Mouse (Mus musculus): Measurements from ENCODE around the gene Bub1. TPM values are rescaled to one million over a fixed set of nuclear protein-coding genes. Genes with fewer than 3 reads are reported as not detected.

The Bub1 gene
- polyA plus RNA-seq, 1 experiment from 2014 or later = 52.2 TPM

- Histone ChIP-seq H3K9ac (no peak overlapping the region), H3K4me3 (no peak overlapping the region), H3K27me3 (no peaks in the 10 kb centered on the region), H3K4me2 (no peak overlapping the region), H3K27ac (no peak overlapping the region), H3K9me3 (replicated peaks) (no peaks in the 10 kb centered on the region), H3K4me1 (peaks cover 13% of the 10 kb centered on the region; the same call in 1 of the 2 replicates), H3K36me3 (ENCODE audit: poor library complexity, severe bottlenecking) (peaks cover 61% of the 10 kb centered on the region)
- no peak for ATAC-seq
- WGBS = 92% methylated on average over 5 of the region's 5 CpGs
Measured at GRCm38 (mm10) chr2:127761587-127761986, 70.1 kb downstream of the Bub1 start.

- no peak for ATAC-seq
- 79% methylated on average over 10 of the region's 10 CpGs for WGBS
- Histone ChIP-seq H3K4me3 (no peak overlapping the region), H3K9ac (no peak overlapping the region), H3K36me3 (ENCODE audit: poor library complexity, severe bottlenecking) (peaks cover 66% of the 10 kb centered on the region), H3K27me3 (no peaks in the 10 kb centered on the region), H3K9me3 (replicated peaks) (no peaks in the 10 kb centered on the region), H3K27ac (no peak overlapping the region), H3K4me1 (peaks cover 13% of the 10 kb centered on the region; the same call in 1 of the 2 replicates), H3K4me2 (no peak overlapping the region)
Measured at GRCm38 (mm10) chr2:127760429-127761000, 71.2 kb downstream of the Bub1 start.

GRCm38 (mm10) chr2:127760014-127760413 is 71.7 kb downstream of the Bub1 start:
- peaks cover 13% of the 10 kb centered on the region; the same call in 1 of the 2 replicates for H3K4me1 ChIP-seq
- ATAC-seq = no peak
- no peak overlapping the region for H3K4me2 ChIP-seq
- peaks cover 69% of the 10 kb centered on the region for H3K36me3 ChIP-seq (ENCODE audit: poor library complexity, severe bottlenecking)
- no peak overlapping the region for H3K27ac ChIP-seq
- 95% methylated on average over 6 of the region's 6 CpGs for WGBS
- H3K4me3 ChIP-seq = no peak overlapping the region
- H3K9ac ChIP-seq = no peak overlapping the region
- H3K9me3 ChIP-seq (replicated peaks) = no peaks in the 10 kb centered on the region
- H3K27me3 ChIP-seq = no peaks in the 10 kb centered on the region

GRCm38 (mm10) chr2:127759157-127759880 is 72.3 kb downstream of the Bub1 start:
- Histone ChIP-seq H3K27ac (no peak overlapping the region), H3K9me3 (replicated peaks) (no peaks in the 10 kb centered on the region), H3K4me1 (peaks cover 13% of the 10 kb centered on the region; the same call in 1 of the 2 replicates), H3K4me3 (no peak overlapping the region), H3K36me3 (ENCODE audit: poor library complexity, severe bottlenecking) (peaks cover 64% of the 10 kb centered on the region), H3K9ac (no peak overlapping the region), H3K27me3 (no peaks in the 10 kb centered on the region), H3K4me2 (no peak overlapping the region)
- 91% methylated on average over 5 of the region's 5 CpGs for WGBS
- ATAC-seq = no peak

GRCm38 (mm10) chr2:127757171-127757570 is 74.5 kb downstream of the Bub1 start:
- H3K9ac ChIP-seq = no peak overlapping the region; the same call in 1 of the 2 replicates
- ATAC-seq = peak; percentile 73
- peaks cover 13% of the 10 kb centered on the region; the same call in 1 of the 2 replicates for H3K4me1 ChIP-seq
- no peak overlapping the region for H3K4me3 ChIP-seq
- H3K36me3 ChIP-seq (ENCODE audit: poor library complexity, severe bottlenecking) = peaks cover 50% of the 10 kb centered on the region
- H3K9me3 ChIP-seq (replicated peaks) = no peaks in the 10 kb centered on the region
- WGBS = 49% methylated on average over 8 of the region's 8 CpGs
- no peaks in the 10 kb centered on the region for H3K27me3 ChIP-seq
- H3K4me2 ChIP-seq = no peak overlapping the region
- peak overlapping the region; percentile 58 for H3K27ac ChIP-seq

- ATAC-seq = no peak
- no peaks in the 10 kb centered on the region for H3K9me3 ChIP-seq (replicated peaks)
- H3K4me3 ChIP-seq = no peak overlapping the region
- peaks cover 22% of the 10 kb centered on the region for H3K36me3 ChIP-seq (ENCODE audit: poor library complexity, severe bottlenecking)
- no peaks in the 10 kb centered on the region for H3K27me3 ChIP-seq
- WGBS = 92% methylated on average over 4 of the region's 4 CpGs
- no peak overlapping the region for H3K4me2 ChIP-seq
- no peak overlapping the region for H3K27ac ChIP-seq
- peaks cover 13% of the 10 kb centered on the region; the same call in 1 of the 2 replicates for H3K4me1 ChIP-seq
- H3K9ac ChIP-seq = no peak overlapping the region
Measured at GRCm38 (mm10) chr2:127754113-127754512, 77.6 kb downstream of the Bub1 start.

- 84% methylated on average over 11 of the region's 11 CpGs for WGBS
- no peak for ATAC-seq
- H3K4me3 ChIP-seq = no peak overlapping the region
- no peaks in the 10 kb centered on the region for H3K9me3 ChIP-seq (replicated peaks)
- H3K4me1 ChIP-seq = peaks cover 3% of the 10 kb centered on the region; the same call in 1 of the 2 replicates
- no peak overlapping the region for H3K27ac ChIP-seq
- no peaks in the 10 kb centered on the region for H3K27me3 ChIP-seq
- H3K4me2 ChIP-seq = no peak overlapping the region
- peaks cover 15% of the 10 kb centered on the region; the same call in 1 of the 2 replicates for H3K36me3 ChIP-seq (ENCODE audit: poor library complexity, severe bottlenecking)
- H3K9ac ChIP-seq = no peak overlapping the region
Measured at GRCm38 (mm10) chr2:127751849-127752610, 79.6 kb downstream of the Bub1 start.

Other genes starting within 250 kb of the Bub1 start
- 9.4 and 9.7 TPM in 2 replicates for gene Zfp661, start 244.8 kb downstream of the Bub1 start, polyA plus RNA-seq (2015; fragmentation: Nextera tagmentation; extraction: Ambion mirVana)
- 181 and 193 TPM in 2 replicates for gene Mrps5, start 244.6 kb downstream of the Bub1 start, polyA plus RNA-seq (2015; fragmentation: Nextera tagmentation; extraction: Ambion mirVana)
- gene Mal, start 175.2 kb downstream of the Bub1 start, polyA plus RNA-seq (2015; fragmentation: Nextera tagmentation; extraction: Ambion mirVana) = 0.77 and 1.2 TPM in 2 replicates
- gene Mall, start 101.9 kb downstream of the Bub1 start, polyA plus RNA-seq (2015; fragmentation: Nextera tagmentation; extraction: Ambion mirVana) = 0.34 and 0.79 TPM in 2 replicates
- 25.8 and 26.8 TPM in 2 replicates for gene Nphp1, start 43.0 kb downstream of the Bub1 start, polyA plus RNA-seq (2015; fragmentation: Nextera tagmentation; extraction: Ambion mirVana)
- 35.1 and 35.7 TPM in 2 replicates for gene Mtln, start 39.4 kb downstream of the Bub1 start, polyA plus RNA-seq (2015; fragmentation: Nextera tagmentation; extraction: Ambion mirVana)
- gene Acoxl, start 7.0 kb upstream of the Bub1 start, polyA plus RNA-seq (2015; fragmentation: Nextera tagmentation; extraction: Ambion mirVana) = not detected in 2 replicates

All from forebrain, embryonic 13.5 days (tissue).